Mouse (Mus musculus) thymus, adult 2 months (tissue): ENCODE measurements around the gene Prm1.

Experiments
- CTCF ChIP-seq: fragments of 200-500 bp; IDR thresholded peaks from 2 replicates; pipeline ENCODE4 v1.5.1; 2012; ENCODE audit warnings: mild to moderate bottlenecking, control low read depth, low read length, moderate library complexity, borderline replicate concordance; ENCODE audit not compliant: control insufficient read depth, poor library complexity, insufficient read depth; ENCODE audit errors: extremely low read depth
- POLR2A ChIP-seq: fragments of 200-500 bp; IDR thresholded peaks from 2 replicates; pipeline ENCODE4 v1.6.1; 2012; ENCODE audit warnings: mild to moderate bottlenecking, low read length, control low read depth, moderate library complexity; ENCODE audit not compliant: control insufficient read depth, poor library complexity, insufficient read depth; ENCODE audit errors: extremely low read depth

- no peak for TF ChIP-seq CTCF
- 0 out of 2 replicates have a peak, but pooled peaks have one; percentile 16 for TF ChIP-seq POLR2A
Observed at GRCm38 (mm10) chr16:10843486-10844318, 38.1 kb upstream of the Prm1 start.
